Mouse (Mus musculus): ENCODE measurements at regions not wholly inside any gene's neighbourhood (a gene's known extent, or its start where the extent isn't known, plus 50 kb on each side); places are given as distances from the start of the nearest gene placed in this dataset.
A peak's percentile ranks its signal among the peaks of the same experiment; 100 is the strongest.

- Histone ChIP-seq H3K9ac (ENCODE audit: low read length) (no peak overlapping the region), H3K9me3 (replicated peaks; ENCODE audit: control insufficient read depth, low read length) (no peaks in the 10 kb centered on the region), H3K4me3 (ENCODE audit: low read depth, low read length) (no peak overlapping the region), H3K27ac (ENCODE audit: low read depth, low read length) (no peak overlapping the region), H3K27me3 (replicated peaks; ENCODE audit: control insufficient read depth, insufficient read depth, low read length) (no peaks in the 10 kb centered on the region), H3K4me2 (ENCODE audit: low read length) (no peak overlapping the region), H3K4me1 (ENCODE audit: control insufficient read depth, insufficient read depth, low read length) (no peaks in the 10 kb centered on the region), H3K36me3 (ENCODE audit: control insufficient read depth, insufficient read depth, low read length) (no peaks in the 10 kb centered on the region)
- DNase-seq (ENCODE audit: low spot score) = peak; percentile 70
- no peak for ATAC-seq
- WGBS = 70% methylated on average over 3 of the region's 3 CpGs
These were observed 191.9 kb upstream of the C9orf72 start for GRCm38 (mm10) chr4:35417866-35418265.

- H3K4me1 ChIP-seq (ENCODE audit: control insufficient read depth, insufficient read depth, low read length) = no peaks in the 10 kb centered on the region
- WGBS = 71% methylated on average over 3 of the region's 3 CpGs
- no peak overlapping the region for H3K4me3 ChIP-seq (ENCODE audit: low read depth, low read length)
- no peak overlapping the region for H3K9ac ChIP-seq (ENCODE audit: low read length)
- H3K4me2 ChIP-seq (ENCODE audit: low read length) = no peak overlapping the region
- H3K27me3 ChIP-seq (replicated peaks; ENCODE audit: control insufficient read depth, insufficient read depth, low read length) = no peaks in the 10 kb centered on the region
- no peaks in the 10 kb centered on the region for H3K9me3 ChIP-seq (replicated peaks; ENCODE audit: control insufficient read depth, low read length)
- H3K27ac ChIP-seq (ENCODE audit: low read depth, low read length) = no peak overlapping the region
- DNase-seq (ENCODE audit: low spot score) = no peak
- no peak for ATAC-seq
- no peaks in the 10 kb centered on the region for H3K36me3 ChIP-seq (ENCODE audit: control insufficient read depth, insufficient read depth, low read length)
These were observed 187.5 kb upstream of the C9orf72 start for GRCm38 (mm10) chr4:35413488-35413887.

- no peak overlapping the region for H3K9ac ChIP-seq (ENCODE audit: low read length)
- ATAC-seq (no peak), DNase-seq (ENCODE audit: low spot score) (peak; percentile 18)
- no peaks in the 10 kb centered on the region for H3K4me1 ChIP-seq (ENCODE audit: control insufficient read depth, insufficient read depth, low read length)
- no peaks in the 10 kb centered on the region for H3K27me3 ChIP-seq (replicated peaks; ENCODE audit: control insufficient read depth, insufficient read depth, low read length)
- H3K36me3 ChIP-seq (ENCODE audit: control insufficient read depth, insufficient read depth, low read length) = no peaks in the 10 kb centered on the region
- WGBS = 53% methylated on average over 7 of the region's 7 CpGs
- H3K4me3 ChIP-seq (ENCODE audit: low read depth, low read length) = no peak overlapping the region
- no peak overlapping the region for H3K27ac ChIP-seq (ENCODE audit: low read depth, low read length)
- H3K9me3 ChIP-seq (replicated peaks; ENCODE audit: control insufficient read depth, low read length) = no peaks in the 10 kb centered on the region
- no peak overlapping the region for H3K4me2 ChIP-seq (ENCODE audit: low read length)
These were observed 179.5 kb upstream of the C9orf72 start for GRCm38 (mm10) chr4:35405301-35406006.

GRCm38 (mm10) chr4:35404068-35404467 is 178.1 kb upstream of the C9orf72 start:
- no peak overlapping the region for H3K27ac ChIP-seq (ENCODE audit: low read depth, low read length)
- 90% methylated on average over 2 of the region's 2 CpGs for WGBS
- no peaks in the 10 kb centered on the region for H3K27me3 ChIP-seq (replicated peaks; ENCODE audit: control insufficient read depth, insufficient read depth, low read length)
- no peaks in the 10 kb centered on the region for H3K36me3 ChIP-seq (ENCODE audit: control insufficient read depth, insufficient read depth, low read length)
- no peak overlapping the region for H3K9ac ChIP-seq (ENCODE audit: low read length)
- no peaks in the 10 kb centered on the region for H3K4me1 ChIP-seq (ENCODE audit: control insufficient read depth, insufficient read depth, low read length)
- no peaks in the 10 kb centered on the region for H3K9me3 ChIP-seq (replicated peaks; ENCODE audit: control insufficient read depth, low read length)
- H3K4me2 ChIP-seq (ENCODE audit: low read length) = no peak overlapping the region
- no peak overlapping the region for H3K4me3 ChIP-seq (ENCODE audit: low read depth, low read length)
- DNase-seq (ENCODE audit: low spot score) = no peak
- no peak for ATAC-seq

- 90% methylated on average over 6 of the region's 6 CpGs for WGBS
- no peaks in the 10 kb centered on the region for H3K4me1 ChIP-seq (ENCODE audit: control insufficient read depth, insufficient read depth, low read length)
- DNase-seq (ENCODE audit: low spot score) (no peak), ATAC-seq (no peak)
- no peaks in the 10 kb centered on the region for H3K36me3 ChIP-seq (ENCODE audit: control insufficient read depth, insufficient read depth, low read length)
- H3K27me3 ChIP-seq (replicated peaks; ENCODE audit: control insufficient read depth, insufficient read depth, low read length) = no peaks in the 10 kb centered on the region
- H3K9me3 ChIP-seq (replicated peaks; ENCODE audit: control insufficient read depth, low read length) = no peaks in the 10 kb centered on the region
- H3K4me3 ChIP-seq (ENCODE audit: low read depth, low read length) = no peak overlapping the region
- no peak overlapping the region for H3K27ac ChIP-seq (ENCODE audit: low read depth, low read length)
- H3K4me2 ChIP-seq (ENCODE audit: low read length) = no peak overlapping the region
- H3K9ac ChIP-seq (ENCODE audit: low read length) = no peak overlapping the region
These were observed 177.6 kb upstream of the C9orf72 start for GRCm38 (mm10) chr4:35403594-35403993.

- 60% methylated on average over 9 of the region's 9 CpGs for WGBS
- Histone ChIP-seq H3K9me3 (replicated peaks; ENCODE audit: control insufficient read depth, low read length) (no peaks in the 10 kb centered on the region), H3K4me1 (ENCODE audit: control insufficient read depth, insufficient read depth, low read length) (no peaks in the 10 kb centered on the region), H3K4me3 (ENCODE audit: low read depth, low read length) (no peak overlapping the region), H3K4me2 (ENCODE audit: low read length) (no peak overlapping the region), H3K36me3 (ENCODE audit: control insufficient read depth, insufficient read depth, low read length) (no peaks in the 10 kb centered on the region), H3K27ac (ENCODE audit: low read depth, low read length) (no peak overlapping the region), H3K9ac (ENCODE audit: low read length) (no peak overlapping the region), H3K27me3 (replicated peaks; ENCODE audit: control insufficient read depth, insufficient read depth, low read length) (no peaks in the 10 kb centered on the region)
- DNase-seq (ENCODE audit: low spot score) (peak; percentile 39), ATAC-seq (peak; percentile 35; the same call in 1 of the 2 replicates)
These were observed 176.6 kb upstream of the C9orf72 start for GRCm38 (mm10) chr4:35402376-35403133.

- Histone ChIP-seq H3K9me3 (replicated peaks; ENCODE audit: control insufficient read depth, low read length) (no peaks in the 10 kb centered on the region), H3K4me3 (ENCODE audit: low read depth, low read length) (no peak overlapping the region), H3K9ac (ENCODE audit: low read length) (no peak overlapping the region), H3K36me3 (ENCODE audit: control insufficient read depth, insufficient read depth, low read length) (no peaks in the 10 kb centered on the region), H3K4me2 (ENCODE audit: low read length) (no peak overlapping the region), H3K4me1 (ENCODE audit: control insufficient read depth, insufficient read depth, low read length) (no peaks in the 10 kb centered on the region), H3K27me3 (replicated peaks; ENCODE audit: control insufficient read depth, insufficient read depth, low read length) (no peaks in the 10 kb centered on the region), H3K27ac (ENCODE audit: low read depth, low read length) (no peak overlapping the region)
- 64% methylated on average over 4 of the region's 4 CpGs for WGBS
- DNase-seq (ENCODE audit: low spot score) (no peak), ATAC-seq (no peak)
These were observed 175.8 kb upstream of the C9orf72 start for GRCm38 (mm10) chr4:35401783-35402182.

GRCm38 (mm10) chr4:35400511-35400910 is 174.5 kb upstream of the C9orf72 start:
- DNase-seq (ENCODE audit: low spot score) (peak; percentile 31), ATAC-seq (peak; percentile 27; the same call in 1 of the 2 replicates)
- Histone ChIP-seq H3K36me3 (ENCODE audit: control insufficient read depth, insufficient read depth, low read length) (no peaks in the 10 kb centered on the region), H3K4me3 (ENCODE audit: low read depth, low read length) (no peak overlapping the region), H3K9ac (ENCODE audit: low read length) (no peak overlapping the region), H3K27me3 (replicated peaks; ENCODE audit: control insufficient read depth, insufficient read depth, low read length) (no peaks in the 10 kb centered on the region), H3K9me3 (replicated peaks; ENCODE audit: control insufficient read depth, low read length) (no peaks in the 10 kb centered on the region), H3K4me1 (ENCODE audit: control insufficient read depth, insufficient read depth, low read length) (no peaks in the 10 kb centered on the region), H3K4me2 (ENCODE audit: low read length) (no peak overlapping the region), H3K27ac (ENCODE audit: low read depth, low read length) (no peak overlapping the region)
- 76% methylated on average over 6 of the region's 6 CpGs for WGBS

GRCm38 (mm10) chr4:35395583-35395877 is 169.6 kb upstream of the C9orf72 start:
- Histone ChIP-seq H3K36me3 (ENCODE audit: control insufficient read depth, insufficient read depth, low read length) (no peaks in the 10 kb centered on the region), H3K9ac (ENCODE audit: low read length) (no peak overlapping the region), H3K4me3 (ENCODE audit: low read depth, low read length) (no peak overlapping the region), H3K27me3 (replicated peaks; ENCODE audit: control insufficient read depth, insufficient read depth, low read length) (no peaks in the 10 kb centered on the region), H3K4me1 (ENCODE audit: control insufficient read depth, insufficient read depth, low read length) (no peaks in the 10 kb centered on the region), H3K27ac (ENCODE audit: low read depth, low read length) (no peak overlapping the region), H3K9me3 (replicated peaks; ENCODE audit: control insufficient read depth, low read length) (no peaks in the 10 kb centered on the region), H3K4me2 (ENCODE audit: low read length) (no peak overlapping the region)
- 86% methylated on average over 5 of the region's 5 CpGs for WGBS
- DNase-seq (ENCODE audit: low spot score) (no peak), ATAC-seq (no peak)

All from forebrain, embryonic 14.5 days (tissue).